Mouse (Mus musculus) cerebellum, postnatal 10 days (tissue): ENCODE results near the gene Cst7.
"Not testable (repeated sequence)": the region's sequence is repeated elsewhere in the genome, so short reads cannot be mapped to it uniquely, and the experiment has no call there.

Source experiments
- DNase-seq, 2 experiments: peaks; one replicate each; pipeline ENCODE4 v3.0.0; 2021; ENCODE audit warnings: mixed read lengths in 2 of 2

Cst7 gene

DNA sequence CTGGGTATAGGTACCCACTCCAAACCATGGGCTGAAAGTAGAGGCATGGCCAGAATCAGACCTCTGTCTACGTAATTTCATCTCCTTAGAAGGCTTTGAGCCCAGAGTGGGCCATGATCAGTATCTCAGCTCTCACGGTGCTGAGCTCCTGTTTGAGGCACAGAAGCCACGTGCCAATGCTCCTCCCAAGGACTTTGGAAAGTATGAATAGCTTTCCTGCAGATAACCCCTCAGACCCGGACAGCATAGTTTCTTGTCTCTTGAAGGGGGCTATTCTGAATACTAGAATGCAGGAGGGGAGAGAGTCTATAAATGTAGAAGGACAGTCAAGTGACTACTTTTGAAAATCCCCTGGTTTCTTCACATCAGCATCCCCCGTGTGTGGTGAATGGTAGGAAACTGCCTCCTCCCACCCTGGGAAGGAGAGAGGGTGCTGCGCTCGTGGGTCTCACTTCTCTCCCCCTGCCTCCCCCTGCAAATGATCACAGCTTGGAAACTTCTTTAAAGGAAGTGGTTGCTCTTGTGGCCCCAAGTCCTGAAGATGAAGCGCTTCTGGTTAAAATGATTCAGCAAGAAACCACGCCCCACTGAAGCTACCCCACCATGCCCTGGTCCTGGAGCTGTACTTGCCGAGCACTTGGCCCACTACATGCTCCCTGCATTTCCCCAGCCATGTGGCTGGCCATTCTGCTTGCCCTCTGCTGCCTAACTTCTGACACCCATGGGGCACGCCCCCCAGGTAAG, at the start of gene Cst7:
Cst7 (plus strand) TSS at position 569 of the 744 bp plus-strand sequence.
- no peak for DNase-seq

DNA sequence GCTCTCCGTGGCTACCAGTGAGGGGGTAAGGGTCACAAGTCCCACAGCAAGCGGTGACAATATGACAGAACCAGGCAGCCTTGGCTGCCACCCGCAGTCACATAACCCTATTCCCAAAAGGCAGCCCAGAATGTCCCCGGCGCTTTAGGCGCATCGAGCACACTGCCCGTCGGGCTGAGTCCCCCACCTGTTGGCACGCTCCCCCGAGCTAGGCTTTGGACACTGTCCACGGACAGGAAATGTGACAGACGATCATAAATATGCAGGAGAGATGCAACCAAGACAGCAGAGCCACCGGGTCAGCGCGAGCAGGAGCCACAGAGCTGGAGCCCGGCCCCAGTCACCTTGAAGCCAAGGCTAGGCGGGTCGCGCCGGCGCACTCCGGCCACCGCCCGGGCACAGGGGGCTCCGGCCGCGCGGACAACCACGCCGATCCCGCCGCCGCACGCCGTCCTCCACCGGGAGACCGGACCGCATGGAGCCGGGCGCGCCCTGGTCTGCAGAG, 44.5 kb upstream of the Cst7 start:
- DNase-seq, result peak; percentile 12 to 32

GRCm38 (mm10) chr2:150549576-150549975, 20.6 kb upstream of the Cst7 start:
- not testable (repeated sequence) for DNase-seq

GRCm38 (mm10) chr2:150558568-150558967, 11.6 kb upstream of the Cst7 start:
- DNase-seq, result peak; percentile 44 to 51

DNA sequence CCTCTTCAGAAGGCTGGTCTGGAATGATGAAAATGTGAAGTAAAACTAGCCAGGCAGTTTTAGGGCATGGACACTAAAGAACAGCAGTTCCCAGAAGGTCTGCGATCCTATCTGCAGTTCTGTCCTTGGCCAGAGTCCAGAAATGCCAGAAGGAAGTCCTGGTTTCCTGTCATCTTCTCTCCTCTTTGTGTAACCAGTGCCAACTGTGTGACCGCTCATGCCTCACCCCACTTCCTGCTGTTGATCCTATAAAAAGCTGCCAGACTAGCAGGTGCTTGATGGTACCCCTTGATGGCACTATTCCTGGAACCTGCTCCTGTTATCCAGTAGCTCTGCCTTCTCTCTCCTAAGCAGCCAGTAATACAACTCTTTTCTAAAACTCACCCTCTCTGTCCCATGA, 3.2 kb upstream of the Cst7 start:
- DNase-seq, result peak; percentile 69 to 75

GRCm38 (mm10) chr2:150570761-150571160, 546 bp downstream of the Cst7 start:
- DNase-seq, result no peak

DNA sequence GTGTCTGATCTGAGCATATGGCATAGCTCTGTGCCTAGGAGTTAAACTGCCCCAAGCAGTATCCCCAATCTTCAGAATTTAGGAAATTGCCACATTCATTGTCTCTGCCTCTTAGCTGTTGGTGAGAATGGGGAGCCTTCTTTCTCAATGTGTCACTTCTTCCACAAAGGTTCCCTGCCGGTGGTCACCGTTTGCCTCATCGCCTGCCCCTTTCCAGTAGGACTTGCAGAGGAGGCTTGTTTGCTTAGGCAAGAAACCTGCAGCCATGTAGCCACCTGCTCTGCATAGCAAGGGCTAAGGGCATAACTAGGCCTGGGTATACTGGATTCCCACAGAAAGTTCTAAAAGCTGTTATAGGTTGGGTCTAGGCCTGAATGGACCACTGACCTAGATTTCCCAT, 2.2 kb downstream of the Cst7 start:
- DNase-seq, result no peak

- no peak for DNase-seq
Observed at GRCm38 (mm10) chr2:150576256-150576655, 6.0 kb downstream of the Cst7 start.

DNA sequence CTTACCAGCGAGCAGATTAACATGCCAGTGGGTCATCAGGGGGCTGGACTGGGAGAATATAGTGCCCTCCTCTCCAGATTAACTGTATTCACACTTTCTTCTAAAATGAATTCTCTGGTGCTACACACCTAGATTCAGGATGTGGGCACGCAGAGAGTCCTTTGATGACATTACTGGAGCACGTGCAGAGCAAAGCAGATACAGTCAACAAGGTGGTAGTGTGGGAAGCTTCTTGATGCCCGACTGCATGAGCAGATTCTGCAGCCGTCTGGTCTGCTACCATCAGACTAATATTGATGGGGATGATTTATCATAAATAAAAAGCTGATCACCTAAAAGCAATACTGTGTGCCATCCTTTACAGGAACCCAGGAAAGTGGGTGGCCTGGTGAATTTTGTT, 8.4 kb downstream of the Cst7 start:
- DNase-seq, result no peak

GRCm38 (mm10) chr2:150579628-150580027, 9.4 kb downstream of the Cst7 start:
- no peak for DNase-seq

DNA sequence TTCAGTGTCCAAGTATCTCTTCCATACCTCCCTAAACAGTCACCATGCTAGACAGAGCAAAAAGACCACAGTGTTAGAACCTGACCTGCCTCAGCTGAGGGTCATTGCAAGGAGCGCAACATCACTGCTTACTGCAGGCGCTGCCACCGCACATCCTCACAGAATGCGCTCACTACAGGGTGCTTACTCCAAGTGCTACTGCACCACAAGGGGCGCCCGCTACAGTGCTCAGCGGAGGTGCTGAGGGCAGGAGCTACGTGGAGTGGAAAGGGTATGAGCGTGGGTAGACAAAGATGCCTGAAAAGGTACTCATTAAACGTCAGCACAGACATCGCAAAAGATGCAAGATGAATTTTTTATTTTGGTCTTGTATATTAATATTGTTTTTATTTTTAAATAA, 18.9 kb downstream of the Cst7 start:
- no peak for DNase-seq

DNA sequence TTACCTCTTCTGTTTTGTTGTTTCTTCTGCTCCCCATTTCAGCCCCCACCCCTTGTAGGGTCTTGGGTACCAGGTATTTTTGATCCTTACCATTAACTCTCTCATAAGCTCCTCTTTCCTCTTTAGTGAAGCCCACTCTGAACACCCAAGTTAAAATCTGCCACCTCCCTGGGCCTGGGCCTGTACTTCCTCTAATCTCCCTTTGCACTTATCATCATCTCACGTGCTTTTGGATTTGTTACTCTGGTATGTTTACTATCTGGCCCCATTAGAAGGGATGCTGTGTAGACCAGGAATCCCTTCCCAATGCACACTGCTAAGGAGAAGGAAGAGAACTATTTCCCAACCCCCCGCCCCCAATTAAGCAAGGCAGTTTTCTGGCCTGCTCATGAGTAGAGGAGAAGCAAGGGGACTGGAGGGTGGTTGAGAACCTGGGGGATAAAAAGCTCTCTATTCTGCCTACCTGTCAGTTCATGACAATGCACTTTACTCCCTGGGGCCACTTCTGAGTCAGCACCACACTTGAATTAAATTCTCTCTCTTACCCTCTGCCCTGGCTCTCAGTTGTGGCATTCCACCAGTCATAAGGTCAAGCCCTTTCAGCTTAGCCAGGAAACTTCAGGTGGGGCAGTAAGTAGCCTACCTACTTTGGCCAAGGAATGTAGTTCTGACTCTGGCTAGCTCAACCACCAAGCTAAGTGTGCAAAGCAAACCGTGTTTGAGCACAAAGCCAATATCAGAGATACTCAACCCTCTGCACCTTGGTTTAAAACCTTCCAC, 25.4 kb downstream of the Cst7 start:
- no peak for DNase-seq

- no peak for DNase-seq
Observed at GRCm38 (mm10) chr2:150600263-150600662, 30.0 kb downstream of the Cst7 start.

DNA sequence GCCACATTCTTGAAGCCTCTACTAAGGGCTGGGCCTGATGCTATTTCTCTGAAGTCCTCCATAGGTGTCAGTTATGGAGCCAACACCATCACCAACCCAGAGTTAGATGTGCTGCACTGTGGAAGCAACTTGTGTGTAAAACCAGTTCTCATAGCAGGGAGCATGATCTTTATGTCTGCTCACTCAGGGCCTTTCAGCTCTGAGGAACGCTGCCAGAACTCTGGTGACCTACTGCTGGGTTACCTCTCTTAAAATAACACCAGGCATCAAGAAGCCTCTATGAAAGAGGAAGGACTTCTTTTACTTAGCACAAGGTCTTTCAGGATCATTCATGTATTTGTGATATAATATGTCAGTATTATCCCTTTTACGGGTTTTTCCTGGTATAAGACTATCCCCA, 32.0 kb downstream of the Cst7 start:
- peak in 1 of 2 experiments; percentile 8 for DNase-seq

DNA sequence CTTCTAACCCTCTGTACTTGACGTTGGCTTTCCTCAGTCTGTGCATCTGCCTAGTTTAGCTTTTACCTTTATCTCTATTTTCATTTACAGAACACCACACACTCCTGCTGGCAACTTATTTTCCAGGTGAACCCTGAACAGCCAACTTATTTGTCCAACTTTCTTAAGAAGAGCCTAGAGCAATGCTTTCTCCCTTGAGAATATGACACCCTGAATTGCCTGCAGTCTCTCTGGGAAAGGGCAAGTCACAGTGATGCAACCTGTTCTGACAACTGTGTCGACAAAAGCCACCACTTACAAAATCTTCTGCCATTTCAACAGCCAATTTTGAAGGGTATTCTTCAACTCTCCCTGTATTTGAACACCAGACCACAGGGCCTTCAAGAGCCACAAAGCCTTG, 34.6 kb downstream of the Cst7 start:
- DNase-seq, result no peak

GRCm38 (mm10) chr2:150607086-150607485, 36.9 kb downstream of the Cst7 start:
- no peak for DNase-seq

GRCm38 (mm10) chr2:150608087-150608799, 38.0 kb downstream of the Cst7 start, which contains the start of gene Apmap:
Apmap (minus strand) TSS chr2:150608567.
- DNase-seq, result peak; percentile 99

- DNase-seq, result peak; percentile 76 to 84
Observed at GRCm38 (mm10) chr2:150608872-150609560, 38.8 kb downstream of the Cst7 start.

DNA sequence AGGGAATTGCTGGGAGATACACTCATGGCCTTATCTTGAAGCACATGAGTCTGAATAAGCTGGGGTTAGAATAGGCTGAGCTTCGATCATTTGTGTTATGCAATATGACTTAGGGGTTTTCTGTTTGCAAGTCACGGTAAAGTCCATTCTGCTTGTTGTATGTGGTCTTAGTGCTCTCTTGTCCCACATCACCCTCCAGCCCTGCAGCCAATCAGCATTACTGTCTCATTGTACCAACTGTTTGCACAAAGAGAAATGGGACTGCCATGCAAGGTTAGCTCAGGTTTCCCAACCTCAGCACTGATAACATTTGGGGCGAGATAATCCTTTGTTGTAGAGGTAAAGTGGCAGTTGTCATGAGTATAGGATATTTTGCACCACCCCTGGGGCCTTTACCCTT, 39.9 kb downstream of the Cst7 start:
- DNase-seq, result no peak

GRCm38 (mm10) chr2:150621698-150622097, 51.5 kb downstream of the Cst7 start:
- no peak for DNase-seq

- DNase-seq, result no peak
Observed at GRCm38 (mm10) chr2:150623957-150624356, 53.7 kb downstream of the Cst7 start.

- DNase-seq, result no peak
Observed at GRCm38 (mm10) chr2:150624926-150625325, 54.7 kb downstream of the Cst7 start.

- no peak for DNase-seq
Observed at GRCm38 (mm10) chr2:150627140-150627539, 56.9 kb downstream of the Cst7 start.
